Mouse (Mus musculus) lung, embryonic 14.5 days (tissue): ENCODE measurements around the gene Ezh1. TPM values are rescaled to one million over a fixed set of nuclear protein-coding genes. Genes with fewer than 3 reads are reported as not detected.

Experiments
- ATAC-seq: fragments of 200-750 bp; cut with Nextera tagmentation; 2 replicates; pipeline ENCODE4 v1.8.0; 2017; ENCODE audit warnings: mild to moderate bottlenecking, moderate TSS enrichment, moderate library complexity; ENCODE audit not compliant: insufficient read depth
- DNase-seq: peaks from one replicate; pipeline ENCODE4 v3.0.0-alpha.2; 2015
- H3K27ac ChIP-seq: fragments of 300-500 bp; sonication (generic); 2 replicates; pipeline ENCODE4 v1.5.1; 2014; ENCODE audit warnings: low read depth, mild to moderate bottlenecking, moderate library complexity
- H3K27me3 ChIP-seq: fragments of 300-500 bp; sonication (generic); 2 replicates; pipeline ENCODE4 v1.6.1; 2014; ENCODE audit warnings: low read length, control low read depth; ENCODE audit not compliant: insufficient read depth
- H3K36me3 ChIP-seq: fragments of 300-500 bp; sonication (generic); 2 replicates; pipeline ENCODE4 v1.6.1; 2014; ENCODE audit warnings: control low read depth; ENCODE audit not compliant: insufficient read depth
- H3K4me1 ChIP-seq: fragments of 300-500 bp; sonication (generic); 2 replicates; pipeline ENCODE4 v1.6.1; 2014; ENCODE audit warnings: antibody characterized with exemption, control low read depth; ENCODE audit not compliant: insufficient read depth
- H3K4me2 ChIP-seq: fragments of 300-500 bp; sonication (generic); 2 replicates; pipeline ENCODE4 v1.6.1; 2014; ENCODE audit warnings: mild to moderate bottlenecking
- H3K4me3 ChIP-seq: fragments of 300-500 bp; sonication (generic); 2 replicates; pipeline ENCODE4 v1.5.1; 2014; ENCODE audit warnings: low read depth, low read length
- H3K9ac ChIP-seq: fragments of 300-500 bp; sonication (generic); 2 replicates; pipeline ENCODE4 v1.6.1; 2014
- H3K9me3 ChIP-seq: fragments of 300-500 bp; sonication (generic); 2 replicates; pipeline ENCODE4 v1.6.1; 2016; ENCODE audit warnings: low read depth, low read length, control low read depth
- CTCF ChIP-seq: IDR thresholded peaks from 2 replicates; pipeline ENCODE4 v1.5.1; 2016; ENCODE audit warnings: antibody characterized with exemption, low read depth
- WGBS: fragments of 180-500 bp; shearing (Covaris S2); extraction: QIAGEN DNeasy Blood & Tissue Kit; methylation state at CpG from one replicate; pipeline ENCODE4 v1.1.7; 2014; 5-methylcytosine and 5-hydroxymethylcytosine counted together
- polyA plus RNA-seq: library from polyadenylated mRNA; unstranded; fragments of >200 nt; fragmentation: Nextera tagmentation; extraction: Ambion mirVana; gene quantifications from 2 replicates; pipeline ENCODE4 v1.2.1, GENCODE M21; 2014

Ezh1 gene
- polyA plus RNA-seq, 1 experiment from 2014 or later: 18.9 TPM

DNA sequence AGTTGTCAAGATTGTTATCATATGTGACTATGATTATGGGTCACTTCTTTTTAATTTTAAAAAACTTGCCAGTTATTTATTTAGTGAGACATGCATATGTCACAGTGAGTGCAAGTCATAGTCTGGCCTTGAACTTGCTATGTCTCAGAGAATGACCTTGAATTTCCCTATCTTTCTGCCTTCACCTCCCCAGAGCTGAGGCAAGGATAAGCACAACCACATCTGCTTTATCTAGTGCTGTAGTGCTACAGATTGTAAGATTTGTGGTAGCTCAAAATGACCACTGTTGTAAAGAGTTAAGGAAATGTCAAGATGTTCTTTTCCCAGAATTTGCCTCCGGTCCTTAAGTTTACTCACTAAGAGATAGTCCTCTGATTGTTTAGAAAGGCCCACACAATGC is 7.0 kb upstream of the Ezh1 start:
- H3K27ac ChIP-seq: no peak overlapping the region

DNA sequence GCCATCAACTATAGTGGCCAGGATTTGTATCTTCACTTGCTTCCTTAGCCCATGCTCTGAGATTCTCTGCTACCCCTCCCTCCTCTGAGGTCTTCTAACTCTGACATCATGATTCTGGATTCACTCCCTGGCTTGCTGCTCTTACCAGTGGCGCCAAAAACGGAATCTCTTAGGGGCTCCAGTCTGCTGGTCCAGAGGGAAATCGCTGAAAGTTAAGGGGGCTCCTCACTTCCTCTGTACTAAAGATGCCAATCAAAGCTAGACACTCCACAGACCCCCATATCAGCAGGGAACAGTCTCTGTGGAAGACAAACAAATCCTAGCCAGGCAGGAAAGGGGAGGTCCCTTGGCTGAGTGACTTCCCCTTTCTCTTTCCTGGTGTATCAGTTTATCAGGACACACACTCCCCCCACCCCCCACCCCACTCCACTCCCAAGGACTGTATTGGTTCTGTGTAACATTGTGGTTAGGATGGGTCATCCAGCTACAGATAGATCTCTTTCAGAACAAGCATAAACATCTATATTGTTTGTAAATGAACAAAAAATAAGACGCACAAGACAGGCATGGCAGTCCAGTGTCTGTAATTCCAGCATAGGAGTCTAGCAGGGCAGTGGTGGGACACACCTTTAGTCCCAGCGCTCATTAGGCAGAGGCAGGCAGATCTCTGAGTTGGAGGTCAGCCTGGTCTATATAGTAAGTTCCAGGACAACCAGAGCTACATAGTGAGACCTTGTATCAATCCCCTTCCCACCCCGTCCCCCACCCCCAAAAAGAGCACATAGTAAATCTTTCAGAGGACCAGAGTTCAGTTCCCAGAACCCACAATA is 6.0 kb upstream of the Ezh1 start:
- peak; percentile 80 for ATAC-seq
- Histone ChIP-seq H3K4me1 (peaks cover 18% of the 10 kb centered on the region), H3K4me3 (peak overlapping the region; percentile 23), H3K4me2 (peak overlapping the region; percentile 62), H3K9ac (peak overlapping the region; percentile 46), H3K27ac (peak overlapping the region; percentile 95), H3K9me3 (no peaks in the 10 kb centered on the region), H3K27me3 (no peaks in the 10 kb centered on the region), H3K36me3 (no peaks in the 10 kb centered on the region)
- TF ChIP-seq CTCF: no peak
- 38% methylated on average over 6 of the region's 6 CpGs for WGBS
- DNase-seq: peak; percentile 78

More for the DNA sequence above, 7.0 kb upstream of the Ezh1 start:
- WGBS: 63% methylated on average over 1 of the region's 1 CpGs
- no peak for ATAC-seq
- no peak overlapping the region for H3K4me3 ChIP-seq
- TF ChIP-seq CTCF: no peak
- H3K36me3 ChIP-seq: no peaks in the 10 kb centered on the region
- peaks cover 18% of the 10 kb centered on the region for H3K4me1 ChIP-seq
- H3K27me3 ChIP-seq: no peaks in the 10 kb centered on the region
- H3K9me3 ChIP-seq: no peaks in the 10 kb centered on the region
- H3K9ac ChIP-seq: no peak overlapping the region
- no peak for DNase-seq
- H3K4me2 ChIP-seq: no peak overlapping the region

DNA sequence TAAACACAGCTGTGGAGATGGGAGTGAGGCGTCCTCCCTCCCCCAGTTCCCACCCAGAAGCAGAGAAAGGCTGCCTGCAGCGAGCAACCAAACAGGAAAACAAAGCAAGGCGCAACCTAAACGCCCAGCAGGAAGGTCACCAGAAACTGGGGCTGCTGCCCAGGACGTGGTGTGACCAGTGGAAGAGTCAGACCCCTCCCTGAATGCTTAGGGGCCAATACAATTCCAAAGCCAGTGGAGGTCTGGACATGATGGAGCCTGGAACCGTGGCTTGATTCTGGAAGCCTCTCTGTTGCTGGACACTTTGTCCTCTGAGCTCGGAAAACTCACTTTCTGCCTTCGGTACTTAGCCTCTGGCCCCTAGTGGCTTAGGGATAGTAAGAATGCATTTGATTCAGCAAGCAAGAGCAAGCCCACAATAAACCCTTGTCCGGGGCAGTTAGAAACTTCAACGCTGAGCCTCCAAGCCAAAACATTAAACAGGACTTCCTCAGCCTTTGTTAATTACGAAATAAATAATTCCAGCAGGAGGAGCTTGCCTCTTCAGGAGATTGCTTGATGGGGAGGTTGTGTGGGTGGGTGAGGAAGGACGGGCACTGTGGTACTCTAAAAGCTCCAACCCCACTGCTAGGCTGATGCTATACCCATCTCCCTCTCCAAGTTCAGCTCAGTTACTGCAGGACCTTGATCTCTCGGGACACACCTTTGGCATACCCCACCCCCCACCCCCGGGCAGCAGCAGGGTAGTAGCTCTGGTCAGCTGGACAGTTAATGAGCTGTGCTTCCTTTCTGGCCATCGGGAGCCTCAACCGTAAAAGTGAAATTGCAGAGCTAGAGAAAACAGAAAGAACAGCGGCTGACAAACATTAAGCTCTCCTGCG is 5.0 kb upstream of the Ezh1 start:
- 5% methylated on average over 18 of the region's 18 CpGs for WGBS

DNA sequence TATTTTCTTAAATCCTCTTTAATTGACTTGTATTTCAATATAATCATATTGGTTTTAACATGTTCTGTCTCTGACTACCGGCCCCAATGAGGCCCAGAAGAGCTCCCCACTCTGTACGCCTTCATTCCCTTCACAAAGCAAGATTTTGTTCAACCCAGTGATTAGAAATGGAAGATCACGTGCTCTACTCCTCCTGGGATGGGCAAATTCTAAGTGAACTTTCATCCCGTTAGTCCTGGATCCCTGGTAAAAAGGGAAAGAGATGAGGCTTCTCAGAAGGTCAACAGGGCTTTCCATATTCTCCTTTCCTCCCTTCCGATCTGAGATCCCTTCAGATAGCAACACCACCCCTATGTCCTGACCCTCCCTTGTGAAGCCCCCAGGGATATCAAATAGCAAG is 4.3 kb upstream of the Ezh1 start:
- no peaks in the 10 kb centered on the region for H3K9me3 ChIP-seq
- peak overlapping the region; percentile 62 for H3K4me2 ChIP-seq
- peak overlapping the region; percentile 95 for H3K27ac ChIP-seq
- H3K36me3 ChIP-seq: no peaks in the 10 kb centered on the region
- ATAC-seq: no peak
- H3K27me3 ChIP-seq: no peaks in the 10 kb centered on the region
- no peak for DNase-seq
- 18% methylated on average over 5 of the region's 5 CpGs for WGBS
- H3K9ac ChIP-seq: 0 out of 2 replicates have a peak overlapping the region, but pooled peaks have one; percentile 46
- peaks cover 18% of the 10 kb centered on the region for H3K4me1 ChIP-seq
- H3K4me3 ChIP-seq: no peak overlapping the region
- no peak for TF ChIP-seq CTCF

More for the DNA sequence above, 5.0 kb upstream of the Ezh1 start:
- Histone ChIP-seq H3K27ac (peak overlapping the region; percentile 95), H3K27me3 (no peaks in the 10 kb centered on the region), H3K9me3 (no peaks in the 10 kb centered on the region), H3K4me3 (peak overlapping the region; percentile 23), H3K36me3 (no peaks in the 10 kb centered on the region), H3K4me2 (peak overlapping the region; percentile 62), H3K4me1 (peaks cover 18% of the 10 kb centered on the region), H3K9ac (peak overlapping the region; percentile 46)
- DNase-seq: peak; percentile 79
- TF ChIP-seq CTCF: no peak
- peak; percentile 38 for ATAC-seq

DNA sequence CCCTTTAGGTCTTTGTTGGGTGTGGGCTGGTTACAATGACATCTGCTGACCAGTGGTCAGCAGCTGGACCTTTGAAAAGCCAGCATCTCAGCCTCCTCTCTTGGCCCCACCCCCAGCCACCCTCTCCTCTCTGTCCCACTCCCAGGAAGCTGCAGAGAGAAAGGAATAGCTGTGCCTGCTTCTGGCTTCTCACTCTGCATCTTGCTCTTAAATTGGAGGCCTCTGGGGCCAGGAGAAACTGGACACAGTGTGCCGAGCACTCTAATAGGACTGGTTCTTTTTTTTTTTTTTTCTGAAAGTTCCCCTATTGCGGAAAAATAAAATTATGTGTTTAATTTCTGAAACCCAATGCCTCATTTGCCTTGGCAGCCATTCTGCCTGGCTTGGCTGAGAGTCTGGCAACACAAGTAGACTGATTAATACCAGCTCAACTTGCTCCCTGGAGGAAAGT is 3.8 kb upstream of the Ezh1 start:
- Histone ChIP-seq H3K36me3 (no peaks in the 10 kb centered on the region), H3K9ac (no peak overlapping the region), H3K27ac (peak overlapping the region; percentile 95), H3K4me2 (peak overlapping the region; percentile 62), H3K4me1 (peaks cover 19% of the 10 kb centered on the region), H3K27me3 (no peaks in the 10 kb centered on the region), H3K9me3 (no peaks in the 10 kb centered on the region), H3K4me3 (no peak overlapping the region)
- peak; percentile 40 for DNase-seq
- no peak for TF ChIP-seq CTCF
- WGBS: 22% methylated on average over 2 of the region's 2 CpGs
- ATAC-seq: no peak

DNA sequence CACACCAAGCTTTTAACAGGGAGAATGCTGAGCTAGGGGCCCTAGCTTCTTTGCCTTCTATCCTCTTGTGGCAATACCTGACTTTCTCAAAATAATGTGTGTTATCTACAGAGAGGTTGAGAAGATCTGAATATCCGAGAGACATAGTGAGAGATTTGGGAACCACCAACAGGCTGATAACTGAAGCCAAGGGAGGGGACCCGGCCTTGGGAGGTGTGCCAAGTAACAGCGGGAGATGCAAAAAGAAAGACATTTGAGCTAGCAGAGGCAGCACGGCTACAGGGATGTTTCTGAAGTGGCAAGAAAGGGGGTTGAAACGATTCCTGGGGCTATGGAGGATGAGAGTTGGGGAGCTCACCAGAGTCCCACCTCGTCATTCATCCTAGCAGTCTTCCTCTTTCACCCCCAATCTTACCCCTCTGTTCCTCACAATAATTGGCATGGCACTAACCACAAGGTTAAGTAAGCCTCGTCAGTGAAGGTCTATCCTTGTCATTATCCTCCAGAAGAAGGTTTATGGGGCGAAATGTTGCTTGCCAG is 3.2 kb upstream of the Ezh1 start:
- 31% methylated on average over 8 of the region's 8 CpGs for WGBS

More for the DNA sequence above, 3.2 kb upstream of the Ezh1 start:
- Histone ChIP-seq H3K9me3 (no peaks in the 10 kb centered on the region), H3K27ac (peak overlapping the region; percentile 95), H3K4me1 (peaks cover 21% of the 10 kb centered on the region), H3K4me3 (no peak overlapping the region), H3K36me3 (no peaks in the 10 kb centered on the region), H3K4me2 (peak overlapping the region; percentile 62), H3K9ac (no peak overlapping the region), H3K27me3 (no peaks in the 10 kb centered on the region)
- ATAC-seq (no peak), DNase-seq (peak; percentile 47)
- TF ChIP-seq CTCF: no peak
